Mouse (Mus musculus) neural tube, embryonic 14.5 days (tissue): Measurements from ENCODE around the gene Eif4g3. TPM values are rescaled to one million over a fixed set of nuclear protein-coding genes. Genes with fewer than 3 reads are reported as not detected.
"Not testable (repeated sequence)": the region's sequence is repeated elsewhere in the genome, so short reads cannot be mapped to it uniquely, and the experiment has no call there.

Experiments used
- ATAC-seq: fragments of 200-750 bp; cut with Nextera tagmentation; 2 replicates; pipeline ENCODE4 v1.8.0; 2017; ENCODE audit warnings: low read depth, mild to moderate bottlenecking, moderate TSS enrichment, moderate library complexity
- H3K27ac ChIP-seq: fragments of 300-500 bp; sonication (generic); 2 replicates; pipeline ENCODE4 v1.5.1; 2014; ENCODE audit warnings: low read depth, mild to moderate bottlenecking, control low read depth, low read length, moderate library complexity, mixed read lengths
- H3K27me3 ChIP-seq: fragments of 300-500 bp; sonication (generic); 2 replicates; pipeline ENCODE4 v1.6.1; 2014; ENCODE audit warnings: low read length; ENCODE audit not compliant: control insufficient read depth, insufficient read depth
- H3K36me3 ChIP-seq: fragments of 300-500 bp; sonication (generic); 2 replicates; pipeline ENCODE4 v1.6.1; 2014; ENCODE audit warnings: low read length, mixed read lengths; ENCODE audit not compliant: control insufficient read depth, insufficient read depth
- H3K4me1 ChIP-seq: fragments of 300-500 bp; sonication (generic); 2 replicates; pipeline ENCODE4 v1.6.1; 2014; ENCODE audit warnings: low read length; ENCODE audit not compliant: control insufficient read depth, insufficient read depth
- H3K4me2 ChIP-seq: fragments of 300-500 bp; sonication (generic); 2 replicates; pipeline ENCODE4 v1.6.1; 2014; ENCODE audit warnings: mild to moderate bottlenecking, low read depth, low read length, control low read depth
- H3K4me3 ChIP-seq: fragments of 300-500 bp; sonication (generic); 2 replicates; pipeline ENCODE4 v1.5.1; 2014; ENCODE audit warnings: low read depth, low read length, control low read depth, mixed read lengths
- H3K9ac ChIP-seq: fragments of 300-500 bp; sonication (generic); replicated peaks from 2 replicates; pipeline ENCODE4 v1.6.1; 2014; ENCODE audit warnings: low read depth, mild to moderate bottlenecking, control low read depth, low read length, mixed read lengths
- H3K9me3 ChIP-seq: fragments of 300-500 bp; sonication (generic); 2 replicates; pipeline ENCODE4 v1.6.1; 2016; ENCODE audit warnings: low read length; ENCODE audit not compliant: control insufficient read depth
- WGBS: fragments of 180-500 bp; shearing (Covaris S2); extraction: QIAGEN DNeasy Blood & Tissue Kit; methylation state at CpG from one replicate; pipeline ENCODE4 v1.1.7; 2014; 5-methylcytosine and 5-hydroxymethylcytosine counted together
- polyA plus RNA-seq: library from polyadenylated mRNA; unstranded; fragments of >200 nt; fragmentation: Nextera tagmentation; extraction: Ambion mirVana; gene quantifications from 2 replicates; pipeline ENCODE4 v1.2.1, GENCODE M21; 2014

Eif4g3 gene
- polyA plus RNA-seq, 1 experiment from 2014 or later = 71.4 TPM

DNA sequence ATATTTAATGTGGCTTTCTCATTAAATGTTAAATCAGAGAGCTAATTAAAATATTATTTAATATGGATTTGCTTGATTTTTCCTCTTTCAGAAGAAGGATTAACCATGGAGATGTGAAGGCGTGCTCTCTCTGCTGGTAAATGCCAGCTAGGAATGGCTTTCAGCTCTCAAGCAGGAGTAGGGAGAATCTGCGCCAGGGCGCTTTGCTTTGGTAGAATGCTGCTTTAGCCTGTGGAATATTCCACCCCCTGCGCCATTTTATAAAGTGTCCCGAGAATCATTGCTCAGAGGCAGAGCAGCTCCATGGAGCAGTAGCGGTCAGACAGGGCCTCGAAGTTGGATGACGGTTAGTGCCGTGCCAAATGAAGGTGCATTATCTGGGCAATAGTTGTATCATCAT, 58.7 kb downstream of the Eif4g3 start:
- Histone ChIP-seq H3K4me1 (no peaks in the 10 kb centered on the region), H3K9me3 (no peaks in the 10 kb centered on the region), H3K9ac (no peak overlapping the region), H3K27ac (no peak overlapping the region), H3K36me3 (peaks cover 3% of the 10 kb centered on the region; the same call in 1 of the 2 replicates), H3K4me2 (no peak overlapping the region), H3K4me3 (no peak overlapping the region), H3K27me3 (no peaks in the 10 kb centered on the region)
- 92% methylated on average over 9 of the region's 9 CpGs for WGBS
- ATAC-seq = no peak

DNA sequence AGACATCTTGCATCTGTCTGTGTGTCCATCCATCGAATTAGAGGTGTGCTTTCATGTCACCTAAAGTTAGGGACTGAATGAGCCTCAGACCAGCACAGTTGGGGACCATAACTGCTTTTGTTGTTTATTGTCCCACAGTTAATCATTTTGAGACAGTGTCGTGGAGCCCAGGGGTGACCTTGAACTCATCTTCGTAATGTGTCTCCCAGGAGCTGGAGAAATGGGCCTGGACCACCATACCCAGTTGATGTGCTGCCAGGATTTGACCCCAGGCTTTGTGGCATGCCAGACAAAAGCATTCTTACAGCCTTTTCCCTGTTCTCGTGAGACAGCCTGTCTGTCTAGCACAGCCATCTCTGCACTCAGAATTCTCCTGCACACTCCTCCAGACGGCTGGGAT, 63.8 kb downstream of the Eif4g3 start:
- H3K27me3 ChIP-seq = no peaks in the 10 kb centered on the region
- peaks cover 9% of the 10 kb centered on the region for H3K36me3 ChIP-seq
- no peaks in the 10 kb centered on the region for H3K9me3 ChIP-seq
- 49% methylated on average over 5 of the region's 5 CpGs for WGBS
- no peak overlapping the region for H3K4me3 ChIP-seq
- no peaks in the 10 kb centered on the region for H3K4me1 ChIP-seq
- H3K27ac ChIP-seq = no peak overlapping the region
- H3K4me2 ChIP-seq = no peak overlapping the region
- no peak overlapping the region for H3K9ac ChIP-seq
- ATAC-seq = no peak

DNA sequence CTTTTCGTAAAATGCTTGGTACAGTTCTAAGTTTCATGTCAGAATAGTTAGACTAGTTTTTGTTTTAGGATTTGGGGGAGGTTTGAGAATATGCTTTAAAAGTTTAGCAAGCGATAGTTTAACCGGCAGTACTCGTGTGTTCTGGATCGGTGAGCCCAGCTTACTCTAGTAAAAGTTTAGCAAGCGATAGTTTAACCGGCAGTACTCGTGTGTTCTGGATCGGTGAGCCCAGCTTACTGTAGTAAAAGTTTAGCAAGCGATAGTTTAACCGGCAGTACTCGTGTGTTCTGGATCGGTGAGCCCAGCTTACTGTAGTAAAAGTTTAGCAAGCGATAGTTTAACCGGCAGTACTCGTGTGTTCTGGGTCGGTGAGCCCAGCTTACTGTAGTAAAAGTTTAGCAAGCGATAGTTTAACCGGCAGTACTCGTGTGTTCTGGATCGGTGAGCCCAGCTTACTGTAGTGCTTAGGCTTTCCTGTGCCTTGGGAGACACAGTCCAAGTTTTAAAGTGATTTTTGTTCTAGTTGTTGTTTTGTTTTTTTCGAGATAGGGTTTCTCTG, 64.5 kb downstream of the Eif4g3 start:
- H3K4me2 ChIP-seq, H3K27ac ChIP-seq, H3K9ac ChIP-seq, ATAC-seq, H3K36me3 ChIP-seq, H3K9me3 ChIP-seq, H3K4me1 ChIP-seq, H3K4me3 ChIP-seq, H3K27me3 ChIP-seq: not testable (repeated sequence)
- 97% methylated on average over 22 of the region's 22 CpGs for WGBS

DNA sequence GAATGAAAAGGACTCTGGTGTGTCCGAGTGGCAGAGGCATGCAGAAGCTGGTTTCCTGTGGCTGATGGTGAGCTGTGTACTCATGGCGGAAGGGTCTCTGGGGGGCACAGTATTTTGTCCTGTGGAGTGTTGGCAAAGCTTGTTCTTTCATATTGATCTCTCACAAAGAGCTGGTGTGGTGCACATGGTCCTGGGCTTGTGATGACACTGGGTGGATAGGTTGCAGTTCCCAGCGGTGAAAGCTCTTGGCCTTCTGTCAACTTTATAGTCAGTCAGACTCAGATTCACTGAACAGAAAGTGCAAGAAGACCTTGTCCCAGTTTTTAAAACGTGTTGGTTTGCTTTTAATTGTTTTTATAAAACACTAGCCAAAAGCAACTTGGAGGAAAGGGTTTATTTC, 68.3 kb downstream of the Eif4g3 start:
- WGBS = 74% methylated on average over 4 of the region's 4 CpGs
- H3K27ac ChIP-seq = no peak overlapping the region
- H3K4me1 ChIP-seq = no peaks in the 10 kb centered on the region
- no peak overlapping the region for H3K4me2 ChIP-seq
- no peak overlapping the region for H3K4me3 ChIP-seq
- H3K9ac ChIP-seq = no peak overlapping the region
- no peaks in the 10 kb centered on the region for H3K9me3 ChIP-seq
- no peaks in the 10 kb centered on the region for H3K27me3 ChIP-seq
- H3K36me3 ChIP-seq = peaks cover 6% of the 10 kb centered on the region
- no peak for ATAC-seq

DNA sequence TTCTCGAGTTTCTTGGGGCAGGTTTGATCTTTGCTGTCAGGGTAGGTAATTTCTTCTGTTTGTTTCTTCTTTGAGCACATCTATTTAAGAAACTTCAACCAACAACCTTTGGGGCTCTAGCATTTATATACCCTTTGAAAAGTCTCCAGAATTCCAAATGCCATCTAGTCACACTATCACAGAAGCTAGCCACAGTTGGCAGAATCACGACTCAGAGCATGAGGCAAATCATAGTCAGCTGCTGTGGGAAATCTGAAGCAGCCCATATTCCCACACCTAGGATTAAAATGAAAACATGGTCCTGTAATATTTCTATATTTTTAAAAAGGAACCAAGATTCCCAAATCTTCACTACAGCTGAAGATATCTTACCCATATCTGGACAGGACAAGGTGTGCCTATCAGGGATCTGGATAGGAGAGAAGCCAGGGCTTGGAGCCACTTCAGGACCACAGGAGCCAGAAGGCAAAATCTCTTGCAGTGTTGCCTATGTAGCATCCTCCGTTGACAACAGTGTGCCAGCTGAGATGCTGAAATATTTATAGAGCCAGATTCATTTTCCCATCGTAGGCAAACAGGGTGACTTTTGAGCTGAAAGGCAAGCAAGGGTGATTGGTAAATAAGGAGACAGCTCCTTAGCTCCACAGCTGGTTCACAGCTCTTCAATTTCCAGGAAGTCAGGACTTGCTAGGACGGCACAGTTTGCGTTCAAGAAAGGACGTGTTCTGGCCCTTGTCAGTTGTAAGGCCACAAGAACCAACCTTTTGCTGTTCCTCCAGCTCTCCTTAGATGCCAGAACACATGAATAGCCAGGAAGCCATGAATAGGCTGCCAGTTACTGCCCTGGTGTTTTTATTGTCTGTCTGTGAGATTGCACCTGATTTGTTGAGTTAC, 70.8 kb downstream of the Eif4g3 start:
- H3K27me3 ChIP-seq = no peaks in the 10 kb centered on the region
- H3K27ac ChIP-seq = no peak overlapping the region
- no peak overlapping the region for H3K9ac ChIP-seq
- H3K4me3 ChIP-seq = no peak overlapping the region
- WGBS = 71% methylated on average over 7 of the region's 7 CpGs
- no peaks in the 10 kb centered on the region for H3K9me3 ChIP-seq
- no peak for ATAC-seq
- H3K4me2 ChIP-seq = no peak overlapping the region
- no peaks in the 10 kb centered on the region; the same call in 1 of the 2 replicates for H3K36me3 ChIP-seq
- no peaks in the 10 kb centered on the region for H3K4me1 ChIP-seq

DNA sequence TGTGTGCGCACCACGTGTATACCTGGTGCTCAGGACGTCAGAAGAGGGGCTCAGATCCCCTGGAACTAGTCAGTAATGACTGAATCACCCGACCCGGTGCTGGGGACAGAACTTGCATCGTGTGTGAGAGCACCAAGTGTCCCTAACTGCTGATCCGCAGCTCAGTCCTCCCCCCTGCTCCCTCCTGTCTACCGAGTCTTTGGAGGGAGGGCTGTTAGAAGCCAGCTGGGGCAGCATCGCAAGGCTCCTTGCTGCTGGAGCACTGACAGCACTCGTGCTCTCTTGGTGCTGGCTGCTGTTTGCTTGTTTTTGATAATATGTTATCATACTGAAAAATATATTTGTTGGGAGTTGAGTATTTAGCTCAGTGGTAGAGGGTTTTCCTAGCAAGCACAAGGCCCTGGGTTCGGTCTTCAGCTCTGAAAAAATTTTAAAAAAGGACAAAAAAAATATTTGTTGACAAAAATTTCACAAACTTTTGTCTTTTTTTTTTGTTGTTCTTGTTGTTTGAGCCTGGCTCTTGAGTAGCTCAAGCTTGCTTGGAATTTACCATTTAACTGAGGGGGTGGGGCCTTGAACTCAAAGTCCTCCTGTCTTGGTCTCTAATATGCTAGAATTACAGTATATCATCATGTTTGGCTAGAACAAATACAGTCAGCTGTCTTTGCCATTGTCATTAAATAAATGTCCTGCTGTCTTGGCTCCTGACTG, 72.2 kb downstream of the Eif4g3 start:
- ATAC-seq = no peak
- Histone ChIP-seq H3K9me3 (no peaks in the 10 kb centered on the region), H3K27me3 (no peaks in the 10 kb centered on the region), H3K36me3 (no peaks in the 10 kb centered on the region; the same call in 1 of the 2 replicates), H3K4me1 (no peaks in the 10 kb centered on the region), H3K4me3 (no peak overlapping the region), H3K9ac (no peak overlapping the region), H3K27ac (no peak overlapping the region), H3K4me2 (no peak overlapping the region)
- WGBS = 83% methylated on average over 11 of the region's 11 CpGs

DNA sequence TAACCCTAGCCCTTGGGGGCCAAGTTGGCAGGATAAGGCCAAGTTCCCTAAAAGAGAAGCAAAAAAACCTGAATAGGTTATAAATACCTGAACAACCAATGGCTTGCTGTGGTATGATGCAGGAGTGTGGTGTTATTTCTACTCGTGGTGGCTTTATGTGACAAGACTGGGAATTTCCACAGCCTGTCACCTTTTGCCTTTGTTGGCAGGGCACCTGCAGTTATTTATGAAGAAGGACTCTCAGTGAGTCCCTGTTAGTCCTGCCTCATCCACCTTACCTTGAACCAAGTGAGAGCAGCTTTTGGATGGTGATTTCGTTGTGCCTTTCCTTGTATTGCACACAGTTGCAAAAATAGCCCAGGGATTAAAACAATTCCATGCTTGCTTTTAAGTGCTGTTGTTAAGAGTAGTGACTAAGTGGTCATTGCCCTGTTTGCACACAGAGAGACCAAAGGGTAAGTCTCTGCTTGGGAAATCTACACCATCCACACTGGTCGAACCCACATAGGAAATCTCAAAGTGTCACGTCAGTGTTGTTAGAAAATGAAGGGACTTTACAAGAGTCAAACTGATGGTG, 72.9 kb downstream of the Eif4g3 start:
- Histone ChIP-seq H3K4me2 (no peak overlapping the region), H3K9ac (no peak overlapping the region), H3K27ac (no peak overlapping the region), H3K4me3 (no peak overlapping the region), H3K36me3 (no peaks in the 10 kb centered on the region; the same call in 1 of the 2 replicates), H3K27me3 (no peaks in the 10 kb centered on the region), H3K9me3 (no peaks in the 10 kb centered on the region), H3K4me1 (no peaks in the 10 kb centered on the region)
- ATAC-seq = no peak
- WGBS = 89% methylated on average over 4 of the region's 4 CpGs

DNA sequence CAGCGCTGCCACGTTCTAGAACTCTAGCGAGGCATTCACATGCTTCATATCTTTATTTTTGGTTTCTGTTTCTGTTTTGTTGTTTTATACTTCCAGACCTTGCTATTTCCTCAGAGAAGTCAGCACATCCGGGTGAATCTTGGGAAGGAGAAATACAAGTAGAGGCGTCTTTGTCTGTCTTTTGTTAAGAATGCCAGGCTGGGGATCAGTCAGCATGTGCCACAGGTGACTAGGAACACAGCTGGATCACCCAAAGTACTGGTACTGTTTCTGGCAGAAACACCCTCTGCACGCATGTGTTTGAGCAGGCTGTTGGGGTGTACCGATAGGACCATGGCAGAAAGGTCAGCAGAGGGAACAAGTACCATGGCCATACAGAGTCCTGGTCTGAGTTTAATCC, 73.6 kb downstream of the Eif4g3 start:
- Histone ChIP-seq H3K27ac (no peak overlapping the region), H3K36me3 (no peaks in the 10 kb centered on the region; the same call in 1 of the 2 replicates), H3K4me3 (no peak overlapping the region), H3K4me2 (no peak overlapping the region), H3K9me3 (no peaks in the 10 kb centered on the region), H3K27me3 (no peaks in the 10 kb centered on the region), H3K9ac (no peak overlapping the region), H3K4me1 (no peaks in the 10 kb centered on the region)
- 94% methylated on average over 7 of the region's 7 CpGs for WGBS
- no peak for ATAC-seq
